In genomic region chr9:4658951-4659350, GRCm38 (mm10) we compare ENCODE assay signal across 13 mouse cellular contexts.
"Had no signal": no experiment of that assay in that cellular context is flagged by ENCODE, and none has a peak within 500 bp of the region (broad histone marks: within the 10 kb centered on the region; RNA-seq: fewer than 3 reads in every experiment).

No protein-coding gene starts in this region.

- H3K27ac ChIP-seq: limb, embryonic 10.5 days; midbrain, embryonic 10.5 days; neural tube, embryonic 13.5 days; stomach, embryonic 15.5 days had no signal

- H3K4me1 ChIP-seq: limb, embryonic 10.5 days; midbrain, embryonic 10.5 days; neural tube, embryonic 13.5 days; stomach, embryonic 15.5 days had no signal

- DNase-seq: kidney, postnatal 25 days; lung, embryonic 14.5 days; lung, postnatal 10 days; lung, postnatal 4 days; right cerebral cortex, postnatal 14 days; thymus, adult 2 months; thymus, postnatal 25 days had no signal

- H3K9ac ChIP-seq: lung, embryonic 14.5 days; neural tube, embryonic 13.5 days; stomach, embryonic 15.5 days had no signal

- H3K36me3 ChIP-seq: limb, embryonic 10.5 days; midbrain, embryonic 10.5 days; neural tube, embryonic 13.5 days; stomach, embryonic 15.5 days had no signal

- H3K4me2 ChIP-seq: liver, embryonic 11.5 days; lung, embryonic 14.5 days; neural tube, embryonic 13.5 days; stomach, embryonic 15.5 days had no signal

- H3K4me3 ChIP-seq: limb, embryonic 10.5 days; midbrain, embryonic 10.5 days; neural tube, embryonic 13.5 days; stomach, embryonic 15.5 days had no signal

- H3K27me3 ChIP-seq: neural tube, embryonic 13.5 days; stomach, embryonic 15.5 days had no signal

- H3K9me3 ChIP-seq: limb, embryonic 10.5 days; midbrain, embryonic 10.5 days; neural tube, embryonic 13.5 days; stomach, embryonic 15.5 days had no signal

- ATAC-seq: midbrain, embryonic 16.5 days had no signal
